Mouse (Mus musculus) gastrocnemius, postnatal 25 days (tissue): ENCODE data around the gene Grm3. TPM values are rescaled to one million over a fixed set of nuclear protein-coding genes. Genes with fewer than 3 reads are reported as not detected.

Source experiments
- DNase-seq: peaks from one replicate; pipeline ENCODE4 v3.0.0; 2022
- long read RNA-seq, 2 experiments: library from polyadenylated mRNA; stranded (forward); transcript quantifications; one replicate each; pipeline ENCODE4 v2.0.0; 2021
- total RNA-seq, 2 experiments: library from RNA; stranded (reverse); gene quantifications; 1 replicate in 1 of 2; 2 replicates in 1 of 2; pipeline ENCODE4 v1.2.3; 2021

The Grm3 gene
- not detected for total RNA-seq
- long read RNA-seq, experiment 1, partial matches to known transcripts: 0 of 1 reads
- long read RNA-seq, experiment 1, other reads (novel, unspliced or antisense): 1 of 1 reads
- long read RNA-seq, experiment 2: 0 reads

DNA sequence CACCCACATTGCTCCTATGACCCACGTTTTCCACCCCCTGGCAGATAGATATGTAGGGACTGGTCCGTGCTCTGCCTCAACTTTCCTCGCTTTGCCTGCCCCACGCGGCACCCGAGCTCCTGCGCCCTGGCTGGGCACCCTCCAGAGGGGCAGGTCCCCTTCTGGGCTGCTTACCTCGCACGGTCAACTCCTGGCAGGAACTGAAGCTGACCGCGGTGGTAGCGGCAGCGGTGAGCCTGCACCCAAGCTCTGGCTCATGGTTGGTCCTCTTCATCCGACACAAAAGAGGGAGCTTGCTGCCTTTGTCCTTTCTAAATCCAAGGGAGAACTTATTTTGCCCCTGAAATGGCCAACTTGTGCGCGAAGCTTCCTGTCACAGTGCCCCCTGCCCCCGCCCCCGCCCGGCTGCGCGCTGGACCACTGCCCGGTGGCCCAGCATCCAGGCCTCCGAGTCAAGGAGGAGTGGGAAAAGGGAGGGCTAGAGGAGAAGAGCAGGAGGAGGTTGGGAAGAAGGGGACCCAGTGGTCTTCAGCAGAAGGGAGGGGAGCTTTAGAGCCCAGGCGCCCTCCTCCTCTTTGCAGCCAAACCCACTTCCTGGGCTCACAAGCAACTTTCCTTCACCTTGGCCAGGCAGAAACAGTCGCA is at the start of gene Grm3:
Gene Grm3, minus strand, starts transcription at position 215 of the 645 bp plus-strand sequence.
- DNase-seq: no peak

GRCm38 (mm10) chr5:9755751-9756150 is 30.8 kb upstream of the Grm3 start:
- no peak for DNase-seq

DNA sequence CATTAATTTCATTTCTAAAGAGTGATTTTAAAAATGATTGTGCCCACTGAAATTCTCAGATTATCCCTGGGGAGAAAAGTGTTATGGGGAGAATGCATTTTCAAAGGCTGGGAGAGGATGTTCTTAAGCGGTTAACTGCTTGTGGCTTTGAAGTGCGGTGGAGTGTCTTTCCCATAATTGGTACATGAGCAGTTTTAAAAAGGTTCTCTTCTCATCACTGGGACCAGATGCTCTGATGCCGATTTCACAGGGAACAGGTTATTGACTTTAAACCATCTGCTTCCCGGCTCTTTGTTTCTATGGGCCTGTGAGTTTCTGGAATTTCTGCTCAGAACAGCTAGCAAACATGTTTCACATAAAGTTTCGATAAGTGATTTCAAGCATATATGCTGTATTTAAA is 23.2 kb upstream of the Grm3 start:
- no peak for DNase-seq

GRCm38 (mm10) chr5:9744120-9744519 is 19.1 kb upstream of the Grm3 start:
- DNase-seq: no peak

DNA sequence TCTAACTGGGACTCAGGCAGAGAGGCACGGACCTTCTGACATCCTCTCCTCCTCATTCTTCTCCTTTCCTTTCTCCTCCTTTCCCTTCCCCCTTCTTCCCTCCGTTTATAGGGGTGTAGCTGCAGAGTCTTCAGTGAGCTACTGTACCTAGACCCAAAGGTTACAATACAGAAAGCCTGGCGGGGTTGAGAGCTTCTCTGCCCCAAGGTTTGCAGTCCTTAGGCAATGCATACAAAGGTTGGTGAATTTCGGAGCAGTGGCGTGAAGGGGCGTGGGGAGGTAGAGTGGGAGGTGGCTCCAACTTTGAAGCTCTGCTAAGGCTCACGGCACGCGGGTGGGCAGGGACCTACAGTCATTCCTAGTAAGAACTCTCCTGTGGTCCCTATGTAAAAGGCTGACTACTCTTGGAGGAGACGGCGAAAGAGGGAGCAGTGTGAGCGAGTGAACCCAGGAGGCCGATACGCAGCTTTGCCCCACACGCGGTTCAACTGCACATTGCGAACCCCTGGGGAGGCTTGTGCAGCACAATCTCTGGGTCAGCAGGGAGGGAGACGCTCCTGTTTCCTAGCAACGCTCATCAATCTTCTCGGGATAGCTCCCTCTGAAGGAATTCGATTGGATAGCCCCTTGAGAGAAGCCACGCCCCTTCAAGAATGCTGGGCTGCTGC is 765 bp upstream of the Grm3 start:
- no peak for DNase-seq

- no peak for DNase-seq
These were observed 549 bp downstream of the Grm3 start for GRCm38 (mm10) chr5:9724287-9724955.

DNA sequence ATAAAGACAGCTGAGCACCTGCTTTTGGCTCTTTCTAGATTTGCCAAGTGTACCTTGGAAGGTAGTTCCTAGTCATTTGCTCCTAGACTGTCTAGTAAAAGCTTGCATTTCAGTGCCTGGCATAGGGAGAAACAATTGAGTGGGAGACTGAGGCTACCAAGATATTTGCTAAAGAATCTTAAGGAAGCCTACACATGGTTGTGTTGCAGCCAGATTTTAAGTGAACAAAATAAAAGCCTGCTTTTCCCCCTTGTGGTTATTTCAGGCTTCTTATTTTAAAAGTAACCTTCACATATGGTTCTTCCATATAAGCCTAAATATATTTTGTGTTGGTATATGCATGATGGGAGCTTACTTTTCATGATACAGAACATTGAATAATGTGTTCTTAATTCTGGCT is 3.8 kb downstream of the Grm3 start:
- no peak for DNase-seq

DNA sequence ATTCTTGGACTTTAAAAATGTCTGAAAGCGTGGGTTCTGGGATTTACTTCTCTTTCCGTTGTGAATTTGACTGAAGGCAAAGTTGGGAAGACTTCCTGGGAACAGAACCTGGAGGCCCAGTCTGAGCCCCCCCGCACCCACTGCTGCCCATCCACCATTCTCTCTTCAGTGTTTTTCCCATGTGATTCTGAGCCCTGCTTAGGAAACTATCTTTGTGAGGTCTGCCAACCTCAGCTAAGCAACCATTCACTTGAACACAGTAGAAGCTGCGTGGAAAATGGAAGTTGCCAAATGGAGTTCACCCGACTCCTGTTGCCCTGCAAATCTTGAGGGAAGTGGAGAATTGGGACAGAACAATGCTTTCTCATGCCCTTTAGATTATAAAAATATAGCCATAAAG is 8.7 kb downstream of the Grm3 start:
- no peak for DNase-seq

DNA sequence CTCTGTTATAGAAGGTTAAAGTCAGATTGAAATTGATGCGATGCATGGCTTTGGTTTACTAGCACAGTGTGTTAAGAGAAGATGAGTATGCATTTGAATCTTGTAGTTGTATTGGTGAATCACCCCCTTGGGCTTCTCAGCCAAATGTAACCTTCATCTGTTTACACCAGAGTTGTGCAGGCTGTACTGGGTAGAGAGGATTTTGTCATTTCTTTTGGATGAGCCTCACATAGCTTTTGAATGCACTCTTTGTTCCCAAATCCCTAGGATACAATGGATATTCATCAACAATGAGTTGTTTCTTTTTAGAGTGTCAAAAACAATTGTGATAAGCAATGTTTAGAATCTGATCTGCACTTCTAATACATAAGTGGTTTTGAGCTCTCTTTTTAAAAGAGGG is 17.9 kb downstream of the Grm3 start:
- no peak for DNase-seq

GRCm38 (mm10) chr5:9703385-9704009 is 21.5 kb downstream of the Grm3 start:
- no peak for DNase-seq

GRCm38 (mm10) chr5:9702656-9703384 is 22.1 kb downstream of the Grm3 start:
- DNase-seq: no peak

DNA sequence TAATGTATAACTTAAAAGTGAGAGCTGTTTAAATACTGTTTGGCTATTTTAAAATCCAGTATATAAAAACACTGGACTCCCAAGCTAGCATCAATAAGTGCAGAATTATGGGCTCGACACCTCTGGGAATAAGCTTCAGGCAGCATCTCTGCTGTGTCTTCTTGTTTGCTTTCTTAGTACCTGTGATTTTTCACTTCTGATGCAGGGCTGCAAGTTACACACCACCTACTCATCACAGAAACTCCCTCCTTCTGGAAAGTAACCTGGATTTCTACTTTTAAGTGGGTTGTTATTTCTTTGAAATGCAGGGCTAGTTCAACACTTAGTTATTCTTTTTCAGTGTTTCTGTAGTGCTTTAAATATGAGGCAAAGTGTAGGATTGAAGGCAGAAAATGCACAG is 32.6 kb downstream of the Grm3 start:
- no peak for DNase-seq

DNA sequence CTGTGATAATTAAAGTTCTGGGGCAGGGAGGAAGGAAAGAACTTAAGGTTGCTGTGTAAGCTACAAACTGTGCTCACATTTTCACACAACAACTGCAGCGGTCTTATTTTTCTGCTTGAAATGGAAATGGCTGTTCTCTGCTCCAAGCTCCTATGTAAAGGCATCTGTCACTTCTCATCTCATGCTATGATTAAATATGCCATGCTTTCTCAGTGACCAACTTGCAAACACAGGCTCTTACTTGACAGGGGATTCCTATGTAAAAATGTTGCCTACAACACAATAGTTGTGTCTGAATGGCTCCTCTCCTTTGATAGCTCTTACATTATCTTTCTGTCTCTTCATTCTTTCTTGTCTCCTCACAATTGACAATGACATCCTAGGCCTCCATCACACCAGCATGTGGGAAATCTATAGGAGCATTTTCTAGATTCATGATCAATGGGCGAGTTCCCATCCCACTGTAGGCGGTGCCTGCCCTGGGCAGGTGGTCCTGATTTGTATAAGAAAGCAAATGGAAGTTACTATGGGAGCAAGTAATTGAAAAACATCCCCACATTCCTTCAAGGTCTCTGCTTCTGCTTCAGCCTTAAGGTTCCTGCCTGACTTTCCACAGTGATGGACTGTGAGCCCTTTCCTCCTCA is 34.2 kb downstream of the Grm3 start:
- DNase-seq: no peak

DNA sequence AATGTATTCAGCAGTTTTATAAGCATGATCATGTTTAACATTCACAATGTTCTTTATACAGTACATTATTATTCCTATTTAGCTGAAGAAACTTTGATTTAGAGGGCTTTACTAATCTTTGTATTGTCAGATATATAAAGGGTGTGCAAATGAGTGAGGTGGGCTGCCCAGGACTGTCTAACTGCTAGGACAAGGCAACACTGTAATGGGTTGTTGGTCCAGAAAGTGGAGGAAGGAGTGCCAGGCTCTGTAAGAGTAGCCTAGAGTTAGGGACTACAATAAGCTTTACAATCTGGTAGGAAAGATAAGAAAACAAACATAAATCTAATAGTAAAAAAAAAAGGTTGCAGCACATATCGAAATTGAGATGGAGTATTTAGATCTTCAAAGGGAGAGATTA is 34.8 kb downstream of the Grm3 start:
- DNase-seq: no peak

- DNase-seq: no peak
These were observed 41.8 kb downstream of the Grm3 start for GRCm38 (mm10) chr5:9683204-9683603.

DNA sequence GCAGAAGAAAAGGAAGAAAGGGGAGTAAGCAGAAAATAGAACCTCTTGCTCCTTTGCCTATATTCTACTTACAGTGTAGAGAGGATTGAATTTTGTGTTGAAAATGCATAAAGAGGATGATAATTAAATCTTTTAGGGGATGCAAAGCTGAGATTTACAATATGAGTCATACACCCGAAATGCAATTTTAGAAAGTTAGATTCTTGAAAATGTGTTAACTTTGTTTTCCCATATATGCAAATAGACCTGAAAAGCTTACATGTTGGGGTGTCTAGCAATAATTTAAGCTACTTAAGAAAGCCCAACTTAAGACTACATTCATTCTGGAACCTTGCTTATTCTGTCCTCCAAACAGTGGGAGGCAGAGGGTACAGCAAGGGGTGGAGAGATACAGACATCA is 56.0 kb downstream of the Grm3 start:
- DNase-seq: no peak

DNA sequence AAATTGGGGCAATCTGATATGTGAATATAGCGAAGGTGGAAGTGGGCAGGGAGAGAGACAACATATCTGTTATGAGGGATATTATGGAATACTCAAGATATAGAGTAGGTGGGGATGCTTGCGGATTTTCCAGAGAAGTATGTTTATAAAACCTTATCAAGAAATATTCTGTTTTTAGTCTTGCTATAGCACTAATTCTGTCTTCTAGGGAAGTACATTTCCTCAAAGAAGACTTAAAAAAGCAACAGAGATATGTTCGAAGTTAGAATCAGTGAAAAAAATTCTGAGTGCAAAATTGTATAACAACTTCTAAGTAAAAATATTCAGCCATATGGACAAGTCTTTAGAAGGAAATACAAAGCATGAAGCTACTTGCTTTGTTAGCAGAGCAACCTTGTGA is 61.6 kb downstream of the Grm3 start:
- no peak for DNase-seq

- no peak for DNase-seq
These were observed 62.9 kb downstream of the Grm3 start for GRCm38 (mm10) chr5:9661870-9662589.

GRCm38 (mm10) chr5:9638612-9639011 is 86.4 kb downstream of the Grm3 start:
- no peak for DNase-seq

- no peak for DNase-seq
These were observed 97.8 kb downstream of the Grm3 start for GRCm38 (mm10) chr5:9627220-9627619.

DNA sequence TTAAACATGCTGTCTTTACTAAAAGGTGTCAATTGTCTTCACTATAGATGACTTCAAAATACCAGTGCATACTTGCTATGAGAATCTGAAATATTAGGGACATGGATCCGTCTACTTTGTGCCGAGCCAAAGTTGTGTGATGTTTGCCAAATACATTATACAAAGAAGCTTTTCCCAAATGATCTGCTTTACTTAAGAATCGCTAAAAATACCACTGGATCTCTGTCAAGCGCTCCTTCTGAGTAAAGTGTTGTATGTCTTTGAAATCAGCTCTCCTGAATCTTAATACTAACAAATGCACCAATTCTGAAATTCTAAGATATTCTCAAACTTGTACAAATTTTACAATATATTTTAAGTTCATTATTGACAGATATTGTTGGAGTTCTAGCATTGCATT is 100.6 kb downstream of the Grm3 start:
- no peak for DNase-seq
